In genomic region chr3:115529918-115530317, GRCm38 (mm10) we compare ENCODE assay signal across 9 mouse cellular contexts.
DNase-seq lines count a peak whose midpoint lies in the region; ATAC-seq and TF ChIP-seq lines count a peak whose summit lies in the region.
"Had no signal": no experiment of that assay in that cellular context is flagged by ENCODE, and none has a peak within 500 bp of the region (broad histone marks: within the 10 kb centered on the region; RNA-seq: fewer than 3 reads in every experiment).

No protein-coding gene starts in this region.

- H3K9ac ChIP-seq in kidney, postnatal 0 days (ENCODE audit: low read depth, low read length): no peak overlapping the region
- H3K9ac ChIP-seq: heart, embryonic 13.5 days; limb, embryonic 13.5 days had no signal

- H3K36me3 ChIP-seq in kidney, postnatal 0 days (ENCODE audit: insufficient read depth, low read length): no peaks in the 10 kb centered on the region
- H3K36me3 ChIP-seq: heart, embryonic 13.5 days; limb, embryonic 13.5 days had no signal

- TF ChIP-seq CTCF in kidney, postnatal 0 days (IDR thresholded peaks at IDR 0.05; ENCODE audit: low read depth): peak; percentile 55

- H3K27ac ChIP-seq in kidney, postnatal 0 days: no peak overlapping the region
- H3K27ac ChIP-seq: heart, embryonic 13.5 days; limb, embryonic 13.5 days had no signal

- peak; percentile 1 for DNase-seq in kidney, postnatal 0 days (ENCODE audit: low spot score)
- no peak for DNase-seq in kidney, adult 8-10 months
- peak; percentile 36 for DNase-seq in 3T3-L1 (ENCODE audit: low read depth, low spot score)
- peak; percentile 25 for DNase-seq in A20 (ENCODE audit: low read depth, low spot score)
- DNase-seq in induced T-regulatory cell, adult 2 months (ENCODE audit: low read depth): peak; percentile 26
- no peak for DNase-seq in ovary, postnatal 36 days (ENCODE audit: low spot score)
- no peak for DNase-seq in urinary bladder, postnatal 36 days (ENCODE audit: low spot score in 2 of 2)

- no peak overlapping the region for H3K4me3 ChIP-seq in kidney, postnatal 0 days (replicated peaks; ENCODE audit: low read depth, low read length)
- H3K4me3 ChIP-seq: heart, embryonic 13.5 days; limb, embryonic 13.5 days had no signal

- ATAC-seq in kidney, postnatal 0 days (replicated peaks; ENCODE audit: low FRiP score, low read depth): no peak

- H3K9me3 ChIP-seq in kidney, postnatal 0 days (replicated peaks; ENCODE audit: low read length): no peaks in the 10 kb centered on the region
- H3K9me3 ChIP-seq: heart, embryonic 13.5 days; limb, embryonic 13.5 days had no signal

- H3K4me1 ChIP-seq in kidney, postnatal 0 days (replicated peaks; ENCODE audit: insufficient read depth, low read length): no peaks in the 10 kb centered on the region
- H3K4me1 ChIP-seq: limb, embryonic 13.5 days had no signal

- no peak overlapping the region for H3K4me2 ChIP-seq in kidney, postnatal 0 days (ENCODE audit: low read length)
- H3K4me2 ChIP-seq: heart, embryonic 13.5 days; limb, embryonic 13.5 days had no signal

- no peaks in the 10 kb centered on the region for H3K27me3 ChIP-seq in kidney, postnatal 0 days (ENCODE audit: insufficient read depth, low read length)
- H3K27me3 ChIP-seq: heart, embryonic 13.5 days; limb, embryonic 13.5 days had no signal

- WGBS in kidney, postnatal 0 days: 41% methylated on average over 4 of the region's 4 CpGs

Comparison
In these comparisons a context has a peak if more than half of its experiments do, and no peak if none do; other contexts are left out.
1. DNase-seq: peak in kidney, postnatal 0 days (single experiment), 3T3-L1 (single experiment), A20 (single experiment) and induced T-regulatory cell, adult 2 months (single experiment); none in kidney, adult 8-10 months (0 of 2), ovary, postnatal 36 days (single experiment) and urinary bladder, postnatal 36 days (0 of 2).